25 mouse cellular contexts compared by ENCODE assay signal in genomic region chrX:166531671-166532070, GRCm38 (mm10). TPM values are rescaled to one million over a fixed set of nuclear protein-coding genes. Genes with fewer than 3 reads are reported as not detected.
A peak's percentile ranks its signal among the peaks of the same experiment; 100 is the strongest.
DNase-seq lines count a peak whose midpoint lies in the region; ATAC-seq and TF ChIP-seq lines count a peak whose summit lies in the region.
"Had no signal": no experiment of that assay in that cellular context is flagged by ENCODE, and none has a peak within 500 bp of the region (broad histone marks: within the 10 kb centered on the region; RNA-seq: fewer than 3 reads in every experiment).

No protein-coding gene starts in this region.

- H3K27ac ChIP-seq in intestine, postnatal 0 days (ENCODE audit: low read depth, low read length), result no peak overlapping the region
- no peak overlapping the region for H3K27ac ChIP-seq in intestine, embryonic 16.5 days (ENCODE audit: low read length)
- H3K27ac ChIP-seq in ES-E14 (ENCODE audit: insufficient read depth, low read depth, low read length, poor library complexity, severe bottlenecking), result no peak overlapping the region
- H3K27ac ChIP-seq in heart, embryonic 10.5 days, result no peak overlapping the region
- H3K27ac ChIP-seq in forebrain, embryonic 10.5 days, result no peak overlapping the region
- H3K27ac ChIP-seq: embryonic facial prominence, embryonic 10.5 days; embryonic facial prominence, embryonic 12.5 days; forebrain, embryonic 12.5 days had no signal

- no peaks in the 10 kb centered on the region for H3K4me1 ChIP-seq in intestine, postnatal 0 days (replicated peaks; ENCODE audit: control insufficient read depth, insufficient read depth, low read length)
- H3K4me1 ChIP-seq in intestine, embryonic 16.5 days (ENCODE audit: control insufficient read depth, insufficient read depth, low read length), result no peaks in the 10 kb centered on the region
- peaks cover 4 to 6% of the 10 kb centered on the region in 2 experiments; a peak in 2 of 4 replicates for H3K4me1 ChIP-seq in ES-E14 (ENCODE audit: control insufficient read depth in 2 of 2, insufficient read depth in 2 of 2, low read length in 2 of 2, poor library complexity in 1 of 2)
- H3K4me1 ChIP-seq in heart, embryonic 10.5 days, result no peaks in the 10 kb centered on the region
- no peaks in the 10 kb centered on the region for H3K4me1 ChIP-seq in forebrain, embryonic 10.5 days
- H3K4me1 ChIP-seq: embryonic facial prominence, embryonic 10.5 days; embryonic facial prominence, embryonic 12.5 days; forebrain, embryonic 12.5 days had no signal

- H3K9ac ChIP-seq in intestine, postnatal 0 days (ENCODE audit: low read depth, low read length), result no peak overlapping the region
- H3K9ac ChIP-seq in intestine, embryonic 16.5 days (ENCODE audit: low read depth, low read length), result no peak overlapping the region
- no peak overlapping the region for H3K9ac ChIP-seq in ES-E14 (ENCODE audit: insufficient read depth, low read depth, low read length, poor library complexity, severe bottlenecking)
- H3K9ac ChIP-seq: embryonic facial prominence, embryonic 12.5 days; forebrain, embryonic 12.5 days had no signal

- ATAC-seq in intestine, postnatal 0 days, result peak; percentile 74
- no peak for ATAC-seq in intestine, embryonic 16.5 days
- ATAC-seq: activated CD4-positive, CD25-positive, alpha-beta regulatory T cell, adult 4 months; CD4-positive, CD25-positive, alpha-beta regulatory T cell, adult 4 months; forebrain, embryonic 14.5 days; forebrain, embryonic 16.5 days; Patski had no signal

- WGBS in intestine, postnatal 0 days, result 34% methylated on average over 6 of the region's 6 CpGs
- WGBS in intestine, embryonic 16.5 days, result 37% methylated on average over 6 of the region's 6 CpGs
- 53% methylated on average over 6 of the region's 6 CpGs for WGBS in heart, embryonic 10.5 days
- 47% methylated on average over 6 of the region's 6 CpGs for WGBS in forebrain, embryonic 10.5 days

- H3K9me3 ChIP-seq in intestine, postnatal 0 days (ENCODE audit: control insufficient read depth), result no peaks in the 10 kb centered on the region
- H3K9me3 ChIP-seq in intestine, embryonic 16.5 days (ENCODE audit: control insufficient read depth, low read length), result no peaks in the 10 kb centered on the region
- H3K9me3 ChIP-seq in ES-E14 (ENCODE audit: control insufficient read depth, insufficient read depth, low read depth, low read length), result no peaks in the 10 kb centered on the region
- H3K9me3 ChIP-seq in heart, embryonic 10.5 days, result no peaks in the 10 kb centered on the region
- H3K9me3 ChIP-seq in forebrain, embryonic 10.5 days, result no peaks in the 10 kb centered on the region
- H3K9me3 ChIP-seq: embryonic facial prominence, embryonic 10.5 days; embryonic facial prominence, embryonic 12.5 days; forebrain, embryonic 12.5 days had no signal

- TF ChIP-seq CTCF in intestine, postnatal 0 days (IDR thresholded peaks at IDR 0.05; ENCODE audit: low read depth), result no peak

- no peak for DNase-seq in ES-E14 (ENCODE audit: low read depth, low spot score)
- DNase-seq in R1 (ENCODE audit: low read depth, low spot score), result peak; percentile 92
- peak; percentile 14 for DNase-seq in yolk sac, embryonic 10.5 days (ENCODE audit: low spot score)
- no peak for DNase-seq in adrenal gland, adult 8-10 months
- no peak for DNase-seq in heart, embryonic 10.5 days (ENCODE audit: low spot score)
- DNase-seq in forebrain, embryonic 10.5 days (ENCODE audit: extremely low spot score, low spot score), result no peak
- DNase-seq: adrenal gland, postnatal 10 days; adrenal gland, postnatal 25 days; B cell, adult 2 months; cerebellum, adult 11-12 months; cerebellum, adult 2 months; cerebellum, adult 9-10 months; cerebellum, postnatal 10 days; cerebellum, postnatal 25 days had no signal

- no peaks in the 10 kb centered on the region for H3K27me3 ChIP-seq in intestine, postnatal 0 days (replicated peaks; ENCODE audit: control insufficient read depth, insufficient read depth, low read length)
- H3K27me3 ChIP-seq in intestine, embryonic 16.5 days (replicated peaks; ENCODE audit: control insufficient read depth, insufficient read depth, low read length), result 0 out of 2 replicates have a peak, but pooled peaks cover 2% of the 10 kb centered on the region
- 0 out of 2 replicates have a peak, but pooled peaks cover 5% of the 10 kb centered on the region for H3K27me3 ChIP-seq in heart, embryonic 10.5 days (ENCODE audit: insufficient read depth, poor library complexity, severe bottlenecking)
- peaks cover 91% of the 10 kb centered on the region for H3K27me3 ChIP-seq in forebrain, embryonic 10.5 days (ENCODE audit: poor library complexity, severe bottlenecking)
- H3K27me3 ChIP-seq: CH12.LX; embryonic facial prominence, embryonic 12.5 days; Patski had no signal

- in situ Hi-C loops in ES-E14 (cut with MboI; ENCODE audit: low sequenced_read_pairs in 2 of 2, unreplicated experiment in 2 of 2), result loop anchor here in 1 of 2 experiments (10.0 kb wide), 1 partner anchor 123 kb away; no protein-coding TSS in a partner anchor

- H3K36me3 ChIP-seq in intestine, postnatal 0 days (ENCODE audit: control insufficient read depth, insufficient read depth), result no peaks in the 10 kb centered on the region
- no peaks in the 10 kb centered on the region for H3K36me3 ChIP-seq in intestine, embryonic 16.5 days (ENCODE audit: control insufficient read depth, insufficient read depth, low read length)
- H3K36me3 ChIP-seq in ES-E14 (ENCODE audit: control insufficient read depth, insufficient read depth, low read length, poor library complexity, severe bottlenecking), result no peaks in the 10 kb centered on the region
- H3K36me3 ChIP-seq in heart, embryonic 10.5 days, result no peaks in the 10 kb centered on the region
- no peaks in the 10 kb centered on the region for H3K36me3 ChIP-seq in forebrain, embryonic 10.5 days (replicated peaks)
- H3K36me3 ChIP-seq: embryonic facial prominence, embryonic 10.5 days; embryonic facial prominence, embryonic 12.5 days; forebrain, embryonic 12.5 days had no signal

- H3K4me2 ChIP-seq in intestine, postnatal 0 days (replicated peaks; ENCODE audit: low read depth), result no peak overlapping the region
- H3K4me2 ChIP-seq in intestine, embryonic 16.5 days (ENCODE audit: low read depth, low read length), result no peak overlapping the region
- H3K4me2 ChIP-seq: embryonic facial prominence, embryonic 12.5 days; forebrain, embryonic 12.5 days had no signal

- H3K4me3 ChIP-seq in intestine, postnatal 0 days (ENCODE audit: low read depth, low read length), result no peak overlapping the region
- H3K4me3 ChIP-seq in intestine, embryonic 16.5 days (ENCODE audit: low read length), result no peak overlapping the region
- H3K4me3 ChIP-seq in ES-E14 (ENCODE audit: insufficient read depth in 1 of 2, low read depth in 1 of 2, low read length in 2 of 2, poor library complexity in 1 of 2, severe bottlenecking in 1 of 2), result no peak overlapping the region
- no peak overlapping the region for H3K4me3 ChIP-seq in heart, embryonic 10.5 days
- H3K4me3 ChIP-seq in forebrain, embryonic 10.5 days, result no peak overlapping the region
- H3K4me3 ChIP-seq: embryonic facial prominence, embryonic 10.5 days; embryonic facial prominence, embryonic 12.5 days; forebrain, embryonic 12.5 days had no signal

TF ChIP-seq in ES-E14, 5 proteins besides CTCF, POLR2A, EP300 and RAD21:
- no peak for TF ChIP-seq HCFC1 (IDR thresholded peaks at IDR 0.05; ENCODE audit: borderline replicate concordance, insufficient read depth, low read length)
- TF ChIP-seq ZC3H11A (IDR thresholded peaks at IDR 0.05; ENCODE audit: borderline replicate concordance, low read depth, low read length), result no peak
- no peak for TF ChIP-seq CHD2 (IDR thresholded peaks at IDR 0.05; ENCODE audit: low read depth, low read length)
- TF ChIP-seq MAFK (IDR thresholded peaks at IDR 0.05; ENCODE audit: insufficient read depth, low read depth, low read length), result 0 out of 2 replicates have a peak, but pooled peaks have one; percentile 4
- TF ChIP-seq ZNF384 (IDR thresholded peaks at IDR 0.05; ENCODE audit: low read depth, low read length), result 0 out of 2 replicates have a peak, but pooled peaks have one; percentile 35
TF ChIP-seq in ES-E14: peak in this region for 2.

RNA-seq across cellular contexts. Expression of gene Tceanc, which starts 13.3 kb away (rescaled TPM):
- 3.1 and 3.5 TPM in 2 replicates for polyA plus RNA-seq in intestine, postnatal 0 days (2015; fragmentation: Nextera tagmentation; extraction: Ambion mirVana)
- 4.8 and 4.9 TPM in 2 replicates for polyA plus RNA-seq in intestine, embryonic 16.5 days (2015; fragmentation: Nextera tagmentation; extraction: Ambion mirVana)
- total RNA-seq in ES-E14 (2012; rRNA removed), result 3.2 and 4.0 TPM in 2 replicates
- total RNA-seq in adrenal gland, adult 8-10 months (2022), result 1 to 10 TPM; 5.9 to 8.4 (median 6.9) TPM
- 7.0 and 8.0 TPM in 2 replicates for polyA plus RNA-seq in heart, embryonic 10.5 days (2016; fragmentation: Nextera tagmentation; extraction: Ambion mirVana)
- polyA plus RNA-seq in forebrain, embryonic 10.5 days (2016; fragmentation: Nextera tagmentation; extraction: Ambion mirVana), result 12.4 TPM in 2 replicates

RNA-seq across cellular contexts. Expression of gene Rab9, which starts 52.0 kb away (rescaled TPM):
- 78.0 and 79.6 TPM in 2 replicates for polyA plus RNA-seq in intestine, postnatal 0 days (2015; fragmentation: Nextera tagmentation; extraction: Ambion mirVana)
- polyA plus RNA-seq in intestine, embryonic 16.5 days (2015; fragmentation: Nextera tagmentation; extraction: Ambion mirVana), result 65.4 and 65.9 TPM in 2 replicates
- 16.5 and 30.0 TPM in 2 replicates for total RNA-seq in ES-E14 (2012; rRNA removed)
- total RNA-seq in adrenal gland, adult 8-10 months (2022), result 10 to 100 TPM; 46.6 to 53.7 (median 49.2) TPM
- polyA plus RNA-seq in heart, embryonic 10.5 days (2016; fragmentation: Nextera tagmentation; extraction: Ambion mirVana), result 33.4 and 38.7 TPM in 2 replicates
- polyA plus RNA-seq in forebrain, embryonic 10.5 days (2016; fragmentation: Nextera tagmentation; extraction: Ambion mirVana), result 41.1 and 44.3 TPM in 2 replicates

RNA-seq across cellular contexts. Expression of gene Egfl6, which starts 53.8 kb away (rescaled TPM):
- 0.83 and 0.97 TPM in 2 replicates for polyA plus RNA-seq in intestine, postnatal 0 days (2015; fragmentation: Nextera tagmentation; extraction: Ambion mirVana)
- polyA plus RNA-seq in intestine, embryonic 16.5 days (2015; fragmentation: Nextera tagmentation; extraction: Ambion mirVana), result 2.5 and 3.2 TPM in 2 replicates
- total RNA-seq in ES-E14 (2012; rRNA removed), result 0.79 and 1.6 TPM in 2 replicates
- total RNA-seq in adrenal gland, adult 8-10 months (2022), result 10 to 100 TPM; 20.7 to 26.4 (median 24.1) TPM
- 1.9 and 2.3 TPM in 2 replicates for polyA plus RNA-seq in heart, embryonic 10.5 days (2016; fragmentation: Nextera tagmentation; extraction: Ambion mirVana)
- 1.7 and 2.0 TPM in 2 replicates for polyA plus RNA-seq in forebrain, embryonic 10.5 days (2016; fragmentation: Nextera tagmentation; extraction: Ambion mirVana)
- polyA plus RNA-seq: activated CD4-positive, CD25-positive, alpha-beta regulatory T cell, adult 4 months; CD4-positive, CD25-positive, alpha-beta regulatory T cell, adult 4 months; Patski had no signal

Comparison
In these comparisons a context has a peak if more than half of its experiments do, and no peak if none do; other contexts are left out.
1. DNase-seq: peak in R1 (single experiment) and yolk sac, embryonic 10.5 days (single experiment); none in ES-E14 (single experiment), adrenal gland, adult 8-10 months (single experiment), heart, embryonic 10.5 days (single experiment) and forebrain, embryonic 10.5 days (single experiment).